Mouse (Mus musculus) yolk sac, embryonic 10.5 days (tissue): ENCODE measurements at regions not wholly inside any gene's neighbourhood (a gene's known extent, or its start where the extent isn't known, plus 50 kb on each side); places are given as distances from the start of the nearest gene placed in this dataset.
A peak's percentile ranks its signal among the peaks of the same experiment; 100 is the strongest.

Experiments
- DNase-seq: peaks from one replicate; pipeline ENCODE4 v3.0.0-alpha.2; 2017; ENCODE audit warnings: low spot score

- no peak for DNase-seq
These were observed 547.6 kb upstream of the N6amt1 start for GRCm38 (mm10) chr16:86806374-86806773.

- DNase-seq: no peak
These were observed 577.9 kb upstream of the N6amt1 start for GRCm38 (mm10) chr16:86776086-86776485.

GRCm38 (mm10) chr16:86772586-86772985 lies 581.4 kb upstream of the N6amt1 start:
- DNase-seq: no peak

- no peak for DNase-seq
These were observed 585.1 kb upstream of the N6amt1 start for GRCm38 (mm10) chr16:86768912-86769311.

- no peak for DNase-seq
These were observed 585.6 kb upstream of the N6amt1 start for GRCm38 (mm10) chr16:86768355-86768754.

- DNase-seq: no peak
These were observed 588.0 kb upstream of the N6amt1 start for GRCm38 (mm10) chr16:86765974-86766373.

- DNase-seq: no peak
These were observed 612.7 kb upstream of the N6amt1 start for GRCm38 (mm10) chr16:86741236-86741635.

GRCm38 (mm10) chr16:86718982-86719771 lies 634.8 kb upstream of the N6amt1 start:
- no peak for DNase-seq

GRCm38 (mm10) chr16:86718353-86718752 lies 635.6 kb upstream of the N6amt1 start:
- no peak for DNase-seq

GRCm38 (mm10) chr16:86701700-86702099 lies 652.3 kb upstream of the N6amt1 start:
- DNase-seq: no peak

GRCm38 (mm10) chr16:86694497-86694896 lies 659.5 kb upstream of the N6amt1 start:
- no peak for DNase-seq

GRCm38 (mm10) chr16:86659154-86659553 lies 694.8 kb upstream of the N6amt1 start:
- DNase-seq: no peak

GRCm38 (mm10) chr16:86647316-86647715 lies 706.7 kb upstream of the N6amt1 start:
- DNase-seq: no peak

GRCm38 (mm10) chr16:86646753-86647152 lies 707.2 kb upstream of the N6amt1 start:
- no peak for DNase-seq

- DNase-seq: no peak
These were observed 708.5 kb upstream of the N6amt1 start for GRCm38 (mm10) chr16:86645436-86645835.

GRCm38 (mm10) chr16:86644912-86645312 lies 709.1 kb upstream of the N6amt1 start:
- peak; percentile 31 for DNase-seq

- no peak for DNase-seq
These were observed 702.5 kb upstream of the Adamts5 start for GRCm38 (mm10) chr16:86604166-86604565.

GRCm38 (mm10) chr16:86594992-86595391 lies 693.4 kb upstream of the Adamts5 start:
- no peak for DNase-seq

- no peak for DNase-seq
These were observed 684.4 kb upstream of the Adamts5 start for GRCm38 (mm10) chr16:86586044-86586443.

GRCm38 (mm10) chr16:86578281-86578680 lies 676.7 kb upstream of the Adamts5 start:
- DNase-seq: no peak

GRCm38 (mm10) chr16:86547465-86548043 lies 645.9 kb upstream of the Adamts5 start:
- DNase-seq: no peak

- DNase-seq: no peak
These were observed 645.3 kb upstream of the Adamts5 start for GRCm38 (mm10) chr16:86546905-86547304.

GRCm38 (mm10) chr16:86544121-86544520 lies 642.5 kb upstream of the Adamts5 start:
- DNase-seq: no peak

GRCm38 (mm10) chr16:86536479-86536878 lies 634.9 kb upstream of the Adamts5 start:
- no peak for DNase-seq
